Mouse (Mus musculus): Measurements from ENCODE around the gene Lcp2. TPM values are rescaled to one million over a fixed set of nuclear protein-coding genes. Genes with fewer than 3 reads are reported as not detected.

Gene Lcp2
- polyA plus RNA-seq, 1 experiment from 2014 or later: 7.5 TPM

DNA sequence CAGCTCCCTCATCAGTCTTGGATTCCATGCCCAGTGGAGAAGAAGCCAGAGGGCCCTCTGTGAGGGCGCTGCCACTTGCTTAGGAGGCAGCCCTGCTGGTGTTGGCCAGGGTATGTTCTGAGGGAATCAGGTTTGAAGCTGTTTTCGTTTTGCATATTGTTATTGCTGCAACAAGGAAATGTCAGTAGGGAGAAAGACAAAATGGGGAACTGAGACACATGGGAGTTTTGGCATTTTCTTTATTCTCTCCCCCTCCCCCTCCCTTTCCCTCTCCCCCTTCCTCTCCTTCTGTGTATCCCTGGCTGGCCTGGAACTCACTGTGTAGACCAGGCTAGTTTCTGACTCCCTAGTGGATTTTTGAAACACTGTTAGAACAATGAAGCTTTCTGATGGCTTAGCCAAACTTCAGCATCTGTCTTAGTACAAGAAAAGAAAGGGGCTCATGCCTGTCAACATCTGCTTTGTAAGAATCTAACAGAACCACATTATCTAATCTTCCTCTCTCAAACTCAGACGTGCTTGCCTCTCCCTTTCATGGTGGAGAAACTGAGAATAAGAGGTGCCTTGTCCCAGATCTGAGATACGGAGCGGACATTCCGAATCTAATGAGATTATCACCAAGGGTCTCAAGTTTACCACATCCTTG, 34.6 kb upstream of the Lcp2 start:
- H3K27ac ChIP-seq: peak overlapping the region; percentile 8; the same call in 1 of the 2 replicates
- 45% methylated on average over 6 of the region's 6 CpGs for WGBS (ENCODE audit: insufficient replicate concordance)
- no peak overlapping the region for H3K4me2 ChIP-seq
- H3K27me3 ChIP-seq: no peaks in the 10 kb centered on the region
- no peak overlapping the region for H3K9ac ChIP-seq
- peaks cover 15% of the 10 kb centered on the region for H3K4me1 ChIP-seq (replicated peaks)
- H3K4me3 ChIP-seq (replicated peaks): no peak overlapping the region
- DNase-seq (no peak), ATAC-seq (ENCODE audit: low read depth) (no peak)
- H3K9me3 ChIP-seq (replicated peaks): no peaks in the 10 kb centered on the region
- H3K36me3 ChIP-seq: no peaks in the 10 kb centered on the region

DNA sequence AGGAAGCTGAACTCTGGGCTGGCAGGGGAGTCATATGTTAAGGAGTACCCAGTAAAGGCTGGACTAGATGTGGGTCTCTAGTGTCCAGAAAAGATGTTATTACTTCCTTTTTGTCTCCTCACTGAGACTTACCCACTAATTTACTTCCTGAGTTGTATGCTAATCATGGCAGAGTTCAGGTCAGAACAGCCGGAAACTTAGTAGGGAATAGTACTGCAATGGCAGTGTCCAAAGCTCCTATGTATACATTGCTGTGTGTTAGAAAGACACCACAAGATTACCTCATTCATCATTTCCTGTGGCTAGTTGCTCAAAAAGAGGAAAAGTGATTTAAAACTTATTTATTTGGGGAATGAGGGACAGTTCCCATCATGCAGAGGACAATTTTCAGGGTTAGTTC, 21.6 kb upstream of the Lcp2 start:
- H3K27me3 ChIP-seq: no peaks in the 10 kb centered on the region
- no peak overlapping the region for H3K9ac ChIP-seq
- H3K36me3 ChIP-seq: no peaks in the 10 kb centered on the region
- no peak overlapping the region for H3K4me3 ChIP-seq (replicated peaks)
- 59% methylated on average over 1 of the region's 1 CpGs for WGBS (ENCODE audit: insufficient replicate concordance)
- no peak overlapping the region for H3K4me2 ChIP-seq
- H3K4me1 ChIP-seq (replicated peaks): no peaks in the 10 kb centered on the region
- ATAC-seq (ENCODE audit: low read depth) (no peak), DNase-seq (no peak)
- no peaks in the 10 kb centered on the region for H3K9me3 ChIP-seq (replicated peaks)
- no peak overlapping the region for H3K27ac ChIP-seq

DNA sequence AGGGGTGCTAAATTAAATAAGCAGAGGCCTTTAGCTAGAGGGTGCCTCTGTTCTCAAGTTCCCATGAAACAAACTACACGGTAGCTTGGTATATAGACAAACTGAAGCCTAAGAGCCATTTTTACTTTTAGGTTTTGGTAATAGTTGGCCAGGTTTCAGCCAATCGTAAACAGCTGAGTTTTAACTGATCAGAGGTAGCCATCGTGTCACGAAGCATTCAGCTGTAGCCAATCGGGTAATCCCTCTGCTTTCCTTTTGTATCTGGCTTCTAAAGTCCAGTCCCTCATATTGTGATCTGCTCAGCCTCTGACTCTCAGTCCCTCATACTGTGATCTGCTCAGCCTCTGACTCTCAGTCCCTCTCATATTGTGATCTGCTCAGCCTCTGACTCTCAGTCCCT, 17.1 kb upstream of the Lcp2 start:
- ATAC-seq (ENCODE audit: low read depth): no peak
- Histone ChIP-seq H3K27me3 (no peaks in the 10 kb centered on the region), H3K36me3 (no peaks in the 10 kb centered on the region), H3K4me2 (no peak overlapping the region), H3K4me1 (replicated peaks) (peaks cover 13% of the 10 kb centered on the region), H3K27ac (no peak overlapping the region), H3K9me3 (replicated peaks) (no peaks in the 10 kb centered on the region), H3K9ac (no peak overlapping the region), H3K4me3 (replicated peaks) (no peak overlapping the region)
- WGBS (ENCODE audit: insufficient replicate concordance): 68% methylated on average over 5 of the region's 5 CpGs
- no peak for DNase-seq

- H3K4me1 ChIP-seq (replicated peaks): peaks cover 13% of the 10 kb centered on the region
- WGBS (ENCODE audit: insufficient replicate concordance): 19% methylated on average over 8 of the region's 8 CpGs
- no peak overlapping the region for H3K27ac ChIP-seq
- peak; percentile 72 for ATAC-seq (ENCODE audit: low read depth)
- no peak overlapping the region for H3K4me3 ChIP-seq (replicated peaks)
- H3K4me2 ChIP-seq: peak overlapping the region; percentile 36
- no peak overlapping the region for H3K9ac ChIP-seq
- no peaks in the 10 kb centered on the region for H3K9me3 ChIP-seq (replicated peaks)
- DNase-seq: peak; percentile 17
- no peaks in the 10 kb centered on the region for H3K36me3 ChIP-seq
- no peaks in the 10 kb centered on the region for H3K27me3 ChIP-seq
These were observed 15.5 kb upstream of the Lcp2 start for GRCm38 (mm10) chr11:34031015-34031805.

- Histone ChIP-seq H3K4me2 (no peak overlapping the region), H3K4me3 (replicated peaks) (no peak overlapping the region), H3K9me3 (replicated peaks) (no peaks in the 10 kb centered on the region), H3K4me1 (replicated peaks) (peaks cover 13% of the 10 kb centered on the region), H3K27me3 (no peaks in the 10 kb centered on the region), H3K36me3 (no peaks in the 10 kb centered on the region), H3K27ac (no peak overlapping the region), H3K9ac (no peak overlapping the region)
- DNase-seq (no peak), ATAC-seq (ENCODE audit: low read depth) (no peak)
- WGBS (ENCODE audit: insufficient replicate concordance): 62% methylated on average over 5 of the region's 5 CpGs
These were observed 12.7 kb upstream of the Lcp2 start for GRCm38 (mm10) chr11:34034008-34034505.

GRCm38 (mm10) chr11:34034794-34035193, 11.9 kb upstream of the Lcp2 start:
- DNase-seq (no peak), ATAC-seq (ENCODE audit: low read depth) (no peak)
- Histone ChIP-seq H3K9me3 (replicated peaks) (no peaks in the 10 kb centered on the region), H3K27me3 (no peaks in the 10 kb centered on the region), H3K36me3 (no peaks in the 10 kb centered on the region), H3K27ac (no peak overlapping the region), H3K9ac (no peak overlapping the region), H3K4me1 (replicated peaks) (peaks cover 13% of the 10 kb centered on the region), H3K4me3 (replicated peaks) (no peak overlapping the region), H3K4me2 (no peak overlapping the region)
- 63% methylated on average over 2 of the region's 2 CpGs for WGBS (ENCODE audit: insufficient replicate concordance)

GRCm38 (mm10) chr11:34035909-34036658, 10.6 kb upstream of the Lcp2 start:
- Histone ChIP-seq H3K27ac (no peak overlapping the region), H3K9me3 (replicated peaks) (no peaks in the 10 kb centered on the region), H3K9ac (no peak overlapping the region), H3K4me3 (replicated peaks) (no peak overlapping the region), H3K4me2 (no peak overlapping the region), H3K4me1 (replicated peaks) (peaks cover 12% of the 10 kb centered on the region), H3K27me3 (no peaks in the 10 kb centered on the region), H3K36me3 (no peaks in the 10 kb centered on the region)
- ATAC-seq (ENCODE audit: low read depth) (no peak), DNase-seq (no peak)
- WGBS (ENCODE audit: insufficient replicate concordance): 68% methylated on average over 5 of the region's 5 CpGs

- Histone ChIP-seq H3K4me1 (replicated peaks) (no peaks in the 10 kb centered on the region), H3K9me3 (replicated peaks) (no peaks in the 10 kb centered on the region), H3K27ac (no peak overlapping the region), H3K36me3 (no peaks in the 10 kb centered on the region), H3K27me3 (no peaks in the 10 kb centered on the region), H3K4me2 (no peak overlapping the region), H3K9ac (no peak overlapping the region), H3K4me3 (replicated peaks) (no peak overlapping the region)
- no peak for ATAC-seq (ENCODE audit: low read depth)
- 67% methylated on average over 5 of the region's 5 CpGs for WGBS (ENCODE audit: insufficient replicate concordance)
- no peak for DNase-seq
These were observed 6.7 kb upstream of the Lcp2 start for GRCm38 (mm10) chr11:34040061-34040460.

GRCm38 (mm10) chr11:34042808-34043207, 3.9 kb upstream of the Lcp2 start:
- H3K4me1 ChIP-seq (replicated peaks): no peaks in the 10 kb centered on the region
- ATAC-seq (ENCODE audit: low read depth) (no peak), DNase-seq (no peak)
- no peak overlapping the region for H3K4me3 ChIP-seq (replicated peaks)
- 36% methylated on average over 1 of the region's 1 CpGs for WGBS (ENCODE audit: insufficient replicate concordance)
- no peak overlapping the region for H3K9ac ChIP-seq
- H3K9me3 ChIP-seq (replicated peaks): no peaks in the 10 kb centered on the region
- H3K27ac ChIP-seq: no peak overlapping the region
- no peaks in the 10 kb centered on the region for H3K36me3 ChIP-seq
- no peaks in the 10 kb centered on the region for H3K27me3 ChIP-seq
- H3K4me2 ChIP-seq: no peak overlapping the region

GRCm38 (mm10) chr11:34047542-34047937, 820 bp downstream of the Lcp2 start:
- peak overlapping the region; percentile 61; the same call in 1 of the 2 replicates for H3K27ac ChIP-seq
- no peaks in the 10 kb centered on the region for H3K27me3 ChIP-seq
- peak overlapping the region; percentile 19; the same call in 1 of the 2 replicates for H3K9ac ChIP-seq
- peak overlapping the region; percentile 31 for H3K4me3 ChIP-seq (replicated peaks)
- 49% methylated on average over 5 of the region's 5 CpGs for WGBS (ENCODE audit: insufficient replicate concordance)
- peaks cover 4% of the 10 kb centered on the region; the same call in 1 of the 2 replicates for H3K4me1 ChIP-seq (replicated peaks)
- no peaks in the 10 kb centered on the region for H3K36me3 ChIP-seq
- DNase-seq (no peak), ATAC-seq (ENCODE audit: low read depth) (no peak)
- H3K9me3 ChIP-seq (replicated peaks): no peaks in the 10 kb centered on the region
- peak overlapping the region; percentile 2; the same call in 1 of the 2 replicates for H3K4me2 ChIP-seq
